Mouse (Mus musculus): ENCODE results near the gene Txlng. TPM values are rescaled to one million over a fixed set of nuclear protein-coding genes. Genes with fewer than 3 reads are reported as not detected.
"Not testable (repeated sequence)": the region's sequence is repeated elsewhere in the genome, so short reads cannot be mapped to it uniquely, and the experiment has no call there.

Gene Txlng
- polyA plus RNA-seq (2016; fragmentation: Nextera tagmentation; extraction: Ambion mirVana): 17.5 and 18.4 TPM in 2 replicates

DNA sequence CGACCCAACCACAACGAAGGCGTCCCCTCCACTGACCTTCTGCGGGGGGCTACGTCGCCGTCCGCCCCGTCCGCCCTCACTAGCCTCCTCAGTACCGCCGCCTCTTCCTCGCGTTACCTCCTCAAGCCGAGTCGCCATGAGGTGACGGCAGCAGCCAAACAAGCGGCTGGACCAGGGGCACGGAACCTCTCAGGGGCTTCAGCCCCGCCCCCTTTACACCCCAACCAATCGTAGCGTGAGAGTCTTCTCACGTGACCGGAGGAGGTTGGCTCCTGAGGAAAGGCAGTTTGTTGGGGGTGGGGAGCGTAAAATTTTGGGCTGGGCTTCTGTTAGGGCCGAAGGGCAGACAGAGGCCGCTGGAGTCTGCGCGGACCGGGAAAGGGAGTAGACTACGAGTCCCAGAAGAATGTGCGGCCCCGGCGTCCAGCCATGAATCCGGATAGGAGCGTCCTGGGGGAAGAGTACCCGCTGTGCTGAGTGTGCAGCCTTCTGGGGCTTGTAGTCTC is at the start of gene Txlng:
Gene Txlng (minus strand): TSS at position 252 of the 506 bp plus-strand sequence.
- Histone ChIP-seq H3K27ac (no peak within 1 kb of the TSS), H3K4me1 (no peaks in the 10 kb centered on the region; the same call in 1 of the 2 replicates), H3K27me3 (peaks cover 3% of the 10 kb centered on the region; the same call in 1 of the 2 replicates), H3K9me3 (replicated peaks) (no peaks in the 10 kb centered on the region), H3K9ac (peak within 1 kb of the TSS; percentile 66), H3K36me3 (no peaks in the 10 kb centered on the region), H3K4me2 (replicated peaks) (peak within 1 kb of the TSS; percentile 75), H3K4me3 (peak within 1 kb of the TSS; percentile 54)
- WGBS: 17% methylated on average over 36 of the region's 37 CpGs
- ATAC-seq (ENCODE audit: low FRiP score): peak; percentile 98

DNA sequence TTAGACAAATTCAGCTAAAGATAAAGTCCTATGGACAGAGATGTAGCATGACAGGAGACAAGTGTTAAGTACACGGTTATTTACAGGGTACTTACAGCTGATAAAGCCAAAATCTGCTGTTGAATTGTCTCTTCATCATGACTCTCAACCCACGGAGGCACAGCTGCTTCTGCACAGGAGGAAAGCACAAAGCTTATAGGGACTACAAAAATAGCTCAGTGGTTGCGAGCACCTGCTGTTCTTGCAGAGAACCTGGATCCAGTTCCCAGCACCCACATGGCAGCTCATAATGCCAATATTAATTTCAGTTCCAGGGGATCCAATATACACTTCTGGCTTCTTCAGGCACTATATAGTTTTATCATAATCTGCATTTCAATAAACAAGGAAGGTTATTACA is 49.0 kb upstream of the Txlng start:
- ATAC-seq (ENCODE audit: low FRiP score): no peak
- H3K9me3 ChIP-seq (replicated peaks): no peaks in the 10 kb centered on the region
- no peak overlapping the region for H3K9ac ChIP-seq
- no peak overlapping the region for H3K27ac ChIP-seq
- WGBS: 90% methylated on average over 3 of the region's 3 CpGs
- no peaks in the 10 kb centered on the region for H3K27me3 ChIP-seq
- peaks cover 15% of the 10 kb centered on the region; the same call in 1 of the 2 replicates for H3K36me3 ChIP-seq
- no peak overlapping the region for H3K4me2 ChIP-seq (replicated peaks)
- no peak overlapping the region for H3K4me3 ChIP-seq
- H3K4me1 ChIP-seq: no peaks in the 10 kb centered on the region

DNA sequence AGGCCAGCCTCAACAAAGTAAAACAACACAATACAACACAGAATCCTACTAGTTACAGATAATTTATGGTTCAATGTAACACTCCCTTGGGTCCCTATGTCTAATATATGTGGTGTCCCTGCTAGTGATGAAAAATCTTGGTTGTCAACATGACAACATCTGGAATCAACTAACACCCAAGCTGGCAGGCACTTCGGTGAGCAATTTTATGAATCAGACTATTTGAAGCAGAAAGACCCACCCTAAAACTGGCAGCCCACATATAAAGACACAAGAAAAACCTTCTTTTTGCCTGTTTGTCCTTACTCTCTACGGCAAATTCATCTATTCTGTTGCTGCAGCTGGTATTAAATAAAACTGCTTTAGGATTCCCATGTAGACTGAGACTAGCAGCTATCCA is 44.5 kb upstream of the Txlng start:
- Histone ChIP-seq H3K4me1 (no peaks in the 10 kb centered on the region), H3K36me3 (peaks cover 10% of the 10 kb centered on the region; the same call in 1 of the 2 replicates), H3K4me2 (replicated peaks) (no peak overlapping the region), H3K9me3 (replicated peaks) (no peaks in the 10 kb centered on the region), H3K9ac (no peak overlapping the region), H3K27me3 (no peaks in the 10 kb centered on the region), H3K4me3 (no peak overlapping the region), H3K27ac (no peak overlapping the region)
- no peak for ATAC-seq (ENCODE audit: low FRiP score)
- 93% methylated on average over 2 of the region's 2 CpGs for WGBS

DNA sequence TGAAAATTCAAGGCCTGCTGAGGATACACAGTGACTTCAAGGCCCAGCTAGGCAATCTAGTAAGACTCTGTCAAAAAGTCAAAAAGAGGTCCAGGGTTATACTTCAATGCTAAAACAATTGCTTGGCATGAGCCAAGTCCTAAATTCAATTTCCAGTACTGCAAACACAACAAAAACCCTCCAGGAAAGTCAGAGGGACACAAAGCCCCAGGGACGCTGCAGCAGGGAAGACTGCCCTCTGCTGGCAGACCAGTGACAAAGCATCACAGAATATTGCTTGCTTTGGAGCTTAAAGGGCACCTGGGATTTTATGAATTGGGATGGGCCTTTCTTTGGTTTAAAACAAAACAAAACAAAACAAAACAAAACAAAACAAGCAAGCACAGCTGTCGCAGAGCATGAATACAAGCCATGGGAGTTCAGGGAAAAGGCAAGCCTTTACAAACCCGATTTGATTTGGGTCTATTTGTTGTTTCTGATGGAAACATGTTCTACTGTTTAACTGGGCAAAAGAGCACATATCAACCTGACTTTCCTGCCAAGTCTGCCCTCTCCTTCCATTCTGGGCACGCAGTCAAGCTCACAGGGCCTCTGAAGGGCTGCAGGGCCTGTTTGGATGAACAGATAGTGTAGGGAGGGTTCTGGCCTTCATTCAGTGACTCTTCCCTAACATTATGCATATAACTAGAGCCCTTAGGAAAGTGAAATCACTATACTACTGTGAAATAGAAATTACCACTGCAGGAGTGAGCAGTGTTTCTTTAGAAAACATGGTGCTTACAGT is 42.7 kb upstream of the Txlng start:
- no peak overlapping the region for H3K9ac ChIP-seq
- no peaks in the 10 kb centered on the region for H3K27me3 ChIP-seq
- H3K4me1 ChIP-seq: no peaks in the 10 kb centered on the region
- WGBS: 41% methylated on average over 4 of the region's 4 CpGs
- no peak for ATAC-seq (ENCODE audit: low FRiP score)
- no peak overlapping the region for H3K4me2 ChIP-seq (replicated peaks)
- no peak overlapping the region for H3K4me3 ChIP-seq
- peaks cover 7% of the 10 kb centered on the region; the same call in 1 of the 2 replicates for H3K36me3 ChIP-seq
- no peak overlapping the region for H3K27ac ChIP-seq
- no peaks in the 10 kb centered on the region for H3K9me3 ChIP-seq (replicated peaks)

DNA sequence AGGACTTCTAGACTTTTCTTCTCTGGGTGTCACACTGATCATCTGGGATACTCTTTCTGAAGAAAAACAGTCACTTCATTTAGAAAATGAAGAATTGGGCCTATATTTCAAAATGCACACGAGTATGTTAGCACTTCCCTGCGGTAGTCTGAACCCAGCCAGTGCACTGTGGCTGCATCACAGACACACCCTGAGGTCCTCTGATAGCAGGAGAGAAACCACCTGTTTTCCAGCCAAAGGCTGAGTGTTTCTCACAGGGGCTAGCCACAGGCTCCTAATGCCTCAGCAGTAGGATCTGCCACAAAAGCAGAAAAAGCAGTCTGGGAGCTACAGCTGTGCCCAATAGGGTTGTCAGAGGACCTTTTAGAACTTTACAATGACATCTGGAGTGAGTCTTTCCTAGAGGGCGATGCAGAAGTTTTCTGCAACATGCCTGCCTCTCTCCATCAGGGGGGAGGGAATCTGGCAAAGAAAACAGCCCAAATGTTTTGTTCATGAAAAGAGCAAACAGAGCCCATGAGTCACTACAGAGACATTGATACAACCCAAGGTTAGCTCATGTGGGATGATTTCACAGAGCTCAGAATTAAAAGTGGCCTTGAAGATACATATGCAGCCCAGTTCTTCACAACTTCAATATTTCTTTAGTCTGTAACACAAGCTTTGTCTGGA is 39.2 kb upstream of the Txlng start:
- Histone ChIP-seq H3K4me2 (replicated peaks) (no peak overlapping the region), H3K36me3 (0 out of 2 replicates have a peak, but pooled peaks cover 3% of the 10 kb centered on the region), H3K27ac (no peak overlapping the region), H3K27me3 (no peaks in the 10 kb centered on the region), H3K9ac (no peak overlapping the region), H3K4me1 (no peaks in the 10 kb centered on the region), H3K9me3 (replicated peaks) (no peaks in the 10 kb centered on the region), H3K4me3 (no peak overlapping the region)
- 83% methylated on average over 3 of the region's 3 CpGs for WGBS
- ATAC-seq (ENCODE audit: low FRiP score): no peak

DNA sequence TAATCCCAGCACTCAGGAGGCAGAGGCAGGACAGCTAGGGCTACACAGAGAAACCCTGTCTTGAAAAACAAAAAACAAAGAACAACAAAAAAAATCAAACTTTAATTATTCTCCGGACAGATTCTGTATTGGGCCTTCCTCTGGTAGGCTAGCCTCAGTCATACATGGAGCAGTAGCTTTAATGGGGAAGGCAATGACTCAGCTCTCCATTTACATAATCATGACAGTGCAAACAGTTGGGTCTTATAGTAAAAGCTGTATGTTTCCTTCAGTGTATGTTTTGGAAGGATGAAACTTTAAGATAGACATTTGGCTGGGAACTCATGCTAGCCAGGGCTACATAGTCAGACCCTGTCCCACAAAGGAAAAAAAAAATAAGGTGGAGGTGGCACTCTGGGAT is 19.4 kb upstream of the Txlng start:
- Histone ChIP-seq H3K36me3 (no peaks in the 10 kb centered on the region), H3K9me3 (replicated peaks) (no peaks in the 10 kb centered on the region), H3K9ac (no peak overlapping the region), H3K27me3 (no peaks in the 10 kb centered on the region), H3K4me2 (replicated peaks) (no peak overlapping the region), H3K4me3 (no peak overlapping the region), H3K4me1 (no peaks in the 10 kb centered on the region), H3K27ac (no peak overlapping the region)
- WGBS: 81% methylated on average over 1 of the region's 1 CpGs
- no peak for ATAC-seq (ENCODE audit: low FRiP score)

DNA sequence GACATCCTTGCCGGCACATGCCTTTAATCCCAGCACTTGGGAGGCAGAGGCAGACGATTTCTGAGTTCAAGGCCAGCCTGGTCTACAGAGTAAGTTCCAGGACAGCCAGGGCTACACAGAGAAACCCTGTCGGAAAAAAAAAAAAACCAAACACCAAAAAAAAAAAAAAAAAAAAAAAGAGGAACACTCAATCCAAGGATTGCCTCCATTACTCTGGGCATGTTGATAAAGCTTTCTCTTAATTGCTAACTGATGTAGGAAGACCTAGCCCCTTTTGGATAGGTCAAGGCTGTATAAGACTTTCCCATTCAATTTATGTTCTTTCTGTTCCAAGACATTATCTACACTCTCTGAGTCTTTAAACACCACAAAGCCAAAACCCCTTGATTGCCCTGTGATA is 16.3 kb upstream of the Txlng start:
- H3K4me1 ChIP-seq: no peaks in the 10 kb centered on the region
- H3K36me3 ChIP-seq: no peaks in the 10 kb centered on the region
- no peak overlapping the region for H3K4me3 ChIP-seq
- H3K9me3 ChIP-seq (replicated peaks): no peaks in the 10 kb centered on the region
- H3K9ac ChIP-seq: no peak overlapping the region
- no peak for ATAC-seq (ENCODE audit: low FRiP score)
- H3K27ac ChIP-seq: no peak overlapping the region
- no peak overlapping the region for H3K4me2 ChIP-seq (replicated peaks)
- H3K27me3 ChIP-seq: no peaks in the 10 kb centered on the region
- WGBS: 91% methylated on average over 3 of the region's 3 CpGs

DNA sequence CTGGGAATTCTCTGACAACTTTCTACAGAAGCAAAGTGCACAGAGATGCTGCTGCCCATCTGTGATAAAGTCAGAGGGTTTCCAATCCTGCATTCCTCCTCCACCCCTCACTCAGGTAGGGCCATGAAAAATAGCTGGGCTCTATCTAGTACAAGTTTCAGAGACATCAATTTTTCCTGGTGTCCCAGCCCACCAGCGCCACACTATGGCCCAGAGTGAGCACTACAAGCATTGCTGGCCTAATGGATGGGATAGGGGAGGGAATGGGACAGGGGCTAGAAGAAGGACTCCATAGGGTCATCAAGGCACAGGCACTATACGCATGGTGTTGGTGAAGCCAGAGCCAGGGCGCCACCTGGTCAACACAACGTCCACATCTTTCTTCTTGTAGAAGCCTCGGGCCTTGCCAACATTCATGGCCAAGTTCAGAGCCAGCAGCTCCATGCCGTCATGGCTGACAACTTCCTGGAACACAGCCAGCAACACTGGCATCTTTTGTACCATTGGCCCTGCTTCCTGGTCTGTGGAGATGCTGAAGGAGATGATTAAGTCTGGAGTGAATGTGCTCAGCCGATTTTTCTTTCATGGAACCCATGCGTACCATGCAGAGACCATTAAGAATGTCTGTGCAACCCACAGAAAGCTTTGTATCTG is 15.3 kb upstream of the Txlng start:
- Histone ChIP-seq H3K9me3 (replicated peaks) (no peaks in the 10 kb centered on the region), H3K36me3 (no peaks in the 10 kb centered on the region), H3K4me2 (replicated peaks) (no peak overlapping the region), H3K27me3 (no peaks in the 10 kb centered on the region), H3K9ac (no peak overlapping the region), H3K27ac (no peak overlapping the region), H3K4me3 (no peak overlapping the region), H3K4me1 (no peaks in the 10 kb centered on the region)
- 72% methylated on average over 8 of the region's 8 CpGs for WGBS
- no peak for ATAC-seq (ENCODE audit: low FRiP score)

DNA sequence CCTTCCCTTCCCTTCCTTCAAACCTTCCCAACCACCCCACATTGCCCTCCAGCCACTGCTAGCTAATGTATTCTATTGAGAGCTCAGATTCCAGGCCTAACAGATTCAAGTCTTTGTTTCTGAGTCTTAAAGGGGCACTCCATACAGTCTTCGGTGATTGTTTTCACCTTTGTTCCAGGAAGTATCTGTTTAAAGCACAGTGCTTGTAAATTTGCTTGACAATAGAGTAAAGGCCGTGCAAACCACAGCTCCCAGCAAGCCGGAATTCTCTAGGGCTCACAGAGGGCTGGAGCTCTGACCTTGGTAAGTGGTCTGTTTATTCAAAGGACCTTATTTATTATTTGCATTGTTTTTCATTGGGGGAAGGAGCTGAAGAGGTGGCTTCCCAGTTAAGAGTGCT is 2.8 kb upstream of the Txlng start:
- no peak overlapping the region for H3K9ac ChIP-seq
- H3K36me3 ChIP-seq: no peaks in the 10 kb centered on the region
- H3K27me3 ChIP-seq: peaks cover 3% of the 10 kb centered on the region; the same call in 1 of the 2 replicates
- H3K9me3 ChIP-seq (replicated peaks): no peaks in the 10 kb centered on the region
- H3K4me1 ChIP-seq: no peaks in the 10 kb centered on the region; the same call in 1 of the 2 replicates
- no peak overlapping the region for H3K4me2 ChIP-seq (replicated peaks)
- 38% methylated on average over 3 of the region's 3 CpGs for WGBS
- H3K27ac ChIP-seq: peak overlapping the region; percentile 35; the same call in 1 of the 2 replicates
- no peak overlapping the region for H3K4me3 ChIP-seq
- no peak for ATAC-seq (ENCODE audit: low FRiP score)

DNA sequence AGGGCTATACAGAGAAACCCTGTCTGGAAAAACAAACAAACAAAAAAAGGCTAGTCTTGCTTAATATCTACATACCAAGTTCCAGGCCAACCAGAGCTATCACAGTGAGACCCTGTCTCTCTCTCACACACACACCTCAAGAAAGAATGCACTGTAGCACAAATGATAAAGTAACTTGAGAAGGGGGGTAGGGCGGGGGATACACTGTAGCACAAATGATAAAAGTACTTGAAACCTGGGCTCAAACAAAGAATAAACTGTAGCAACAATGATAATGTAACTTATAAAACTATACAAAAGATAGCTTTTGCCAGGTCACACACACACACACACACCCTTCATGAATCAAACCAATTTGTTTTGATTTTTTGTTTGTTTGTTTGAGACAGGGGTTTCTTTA is 2.3 kb upstream of the Txlng start:
- Histone ChIP-seq H3K9ac (no peak overlapping the region), H3K27me3 (peaks cover 3% of the 10 kb centered on the region; the same call in 1 of the 2 replicates), H3K9me3 (replicated peaks) (no peaks in the 10 kb centered on the region), H3K27ac (no peak overlapping the region), H3K4me1 (no peaks in the 10 kb centered on the region; the same call in 1 of the 2 replicates), H3K4me3 (no peak overlapping the region), H3K36me3 (no peaks in the 10 kb centered on the region), H3K4me2 (replicated peaks) (no peak overlapping the region)
- ATAC-seq (ENCODE audit: low FRiP score): no peak
- WGBS: 47% methylated on average over 1 of the region's 1 CpGs

DNA sequence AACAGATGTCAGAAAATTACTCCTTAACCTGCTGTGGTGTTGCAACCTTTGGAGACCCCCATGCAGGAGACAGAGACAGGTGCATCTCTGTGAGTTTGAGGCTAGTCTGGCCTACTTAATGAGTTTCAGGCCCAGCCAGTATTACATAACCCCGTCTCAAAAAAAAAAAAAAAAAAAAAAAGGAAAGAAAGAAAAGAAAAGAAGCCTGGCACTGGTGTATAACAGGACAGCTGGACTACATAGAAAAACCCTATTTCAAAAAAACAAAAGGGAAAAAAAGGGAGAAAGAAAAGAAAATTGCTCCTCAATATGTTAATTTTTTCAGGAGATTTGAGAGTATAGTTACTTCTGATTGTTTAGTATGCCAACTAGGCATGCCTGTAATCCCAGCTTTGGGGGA is 1.8 kb upstream of the Txlng start:
- Histone ChIP-seq H3K36me3 (no peaks in the 10 kb centered on the region), H3K4me3 (no peak overlapping the region), H3K4me2 (replicated peaks) (no peak overlapping the region), H3K27me3 (peaks cover 3% of the 10 kb centered on the region; the same call in 1 of the 2 replicates), H3K27ac (no peak overlapping the region), H3K9me3 (replicated peaks) (no peaks in the 10 kb centered on the region), H3K9ac (no peak overlapping the region), H3K4me1 (no peaks in the 10 kb centered on the region; the same call in 1 of the 2 replicates)
- no peak for ATAC-seq (ENCODE audit: low FRiP score)
- WGBS: 0% methylated on average over 1 of the region's 1 CpGs

DNA sequence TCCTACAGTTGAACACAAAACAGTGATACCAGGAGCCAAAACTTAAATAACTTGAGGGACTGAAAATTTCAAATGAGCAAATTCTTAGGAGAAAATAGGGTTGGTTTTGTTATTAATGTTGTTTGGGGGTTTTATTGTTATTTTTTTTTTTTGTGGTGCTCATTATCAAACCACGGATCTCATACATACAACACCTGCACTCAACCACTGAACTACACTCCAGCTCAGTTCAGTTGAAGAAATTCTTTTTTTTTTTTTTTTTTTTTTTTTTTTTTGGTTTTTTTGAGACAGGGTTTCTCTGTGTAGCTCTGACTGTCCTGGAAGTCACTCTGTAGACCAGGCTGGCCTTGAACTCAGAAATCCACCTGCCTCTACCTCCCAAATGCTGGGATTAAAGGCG is 1.1 kb upstream of the Txlng start:
- not testable (repeated sequence) for H3K9ac ChIP-seq; H3K4me3 ChIP-seq; H3K27me3 ChIP-seq; H3K4me2 ChIP-seq (replicated peaks); H3K4me1 ChIP-seq; ATAC-seq (ENCODE audit: low FRiP score); H3K27ac ChIP-seq; H3K36me3 ChIP-seq; H3K9me3 ChIP-seq (replicated peaks)
- WGBS: 70% methylated on average over 2 of the region's 2 CpGs

Data from hindbrain, embryonic 12.5 days (tissue).